Mouse (Mus musculus) neutrophil, adult 5-6 weeks (primary cell): ENCODE results near the gene Zmiz1. TPM values are rescaled to one million over a fixed set of nuclear protein-coding genes. Genes with fewer than 3 reads are reported as not detected.

Experiments used
- ATAC-seq: fragments of 151-379, 151-347 bp; 2 replicates; pipeline ENCODE4 v1.8.0; 2017; ENCODE audit warnings: mild to moderate bottlenecking, moderate TSS enrichment; ENCODE audit not compliant: insufficient number of reproducible peaks, poor library complexity, low FRiP score, severe bottlenecking; ENCODE audit errors: extremely low read depth
- total RNA-seq: library from RNA; stranded (forward); fragments of 200-1000 nt; gene quantifications from 2 replicates; pipeline ENCODE4 v1.2.3, GENCODE M21; 2017

Gene Zmiz1
- total RNA-seq, 1 experiment from 2014 or later, result 21.6 TPM

- no peak for ATAC-seq
Measured at GRCm38 (mm10) chr14:25521500-25521899, 62.5 kb downstream of the Zmiz1 start.

GRCm38 (mm10) chr14:25522415-25522814 lies 63.4 kb downstream of the Zmiz1 start:
- no peak for ATAC-seq

- no peak for ATAC-seq
Measured at GRCm38 (mm10) chr14:25523230-25524110, 64.5 kb downstream of the Zmiz1 start.

GRCm38 (mm10) chr14:25524111-25524495 lies 65.1 kb downstream of the Zmiz1 start:
- ATAC-seq, result no peak

- no peak for ATAC-seq
Measured at GRCm38 (mm10) chr14:25524884-25525283, 65.9 kb downstream of the Zmiz1 start.

GRCm38 (mm10) chr14:25525729-25526128 lies 66.7 kb downstream of the Zmiz1 start:
- ATAC-seq, result no peak

GRCm38 (mm10) chr14:25526872-25527271 lies 67.9 kb downstream of the Zmiz1 start:
- ATAC-seq, result no peak

GRCm38 (mm10) chr14:25527321-25527720 lies 68.3 kb downstream of the Zmiz1 start:
- ATAC-seq, result peak; percentile 75

GRCm38 (mm10) chr14:25530342-25530741 lies 71.4 kb downstream of the Zmiz1 start:
- peak; percentile 73 for ATAC-seq

- ATAC-seq, result no peak
Measured at GRCm38 (mm10) chr14:25530815-25531214, 71.8 kb downstream of the Zmiz1 start.

GRCm38 (mm10) chr14:25533010-25533409 lies 74.0 kb downstream of the Zmiz1 start:
- ATAC-seq, result no peak

GRCm38 (mm10) chr14:25533631-25534395 lies 74.8 kb downstream of the Zmiz1 start:
- no peak for ATAC-seq

- no peak for ATAC-seq
Measured at GRCm38 (mm10) chr14:25534396-25534769, 75.4 kb downstream of the Zmiz1 start.

- ATAC-seq, result no peak
Measured at GRCm38 (mm10) chr14:25534918-25535582, 76.1 kb downstream of the Zmiz1 start.

- ATAC-seq, result no peak
Measured at GRCm38 (mm10) chr14:25535583-25535943, 76.6 kb downstream of the Zmiz1 start.

GRCm38 (mm10) chr14:25536476-25536875 lies 77.5 kb downstream of the Zmiz1 start:
- ATAC-seq, result no peak

GRCm38 (mm10) chr14:25537351-25537750 lies 78.4 kb downstream of the Zmiz1 start:
- ATAC-seq, result no peak

GRCm38 (mm10) chr14:25538522-25538921 lies 79.5 kb downstream of the Zmiz1 start:
- no peak for ATAC-seq

- ATAC-seq, result no peak
Measured at GRCm38 (mm10) chr14:25539493-25540116, 80.6 kb downstream of the Zmiz1 start.
